Mouse (Mus musculus) embryo, embryonic 11.5 days (tissue): ENCODE measurements around the gene Olfr149.
"Not testable (repeated sequence)": the region's sequence is repeated elsewhere in the genome, so short reads cannot be mapped to it uniquely, and the experiment has no call there.

ENCODE experiments used
- DNase-seq: peaks from one replicate; pipeline ENCODE4 v3.0.0-alpha.2; 2012; ENCODE audit warnings: low read depth, low spot score

The Olfr149 gene

DNA sequence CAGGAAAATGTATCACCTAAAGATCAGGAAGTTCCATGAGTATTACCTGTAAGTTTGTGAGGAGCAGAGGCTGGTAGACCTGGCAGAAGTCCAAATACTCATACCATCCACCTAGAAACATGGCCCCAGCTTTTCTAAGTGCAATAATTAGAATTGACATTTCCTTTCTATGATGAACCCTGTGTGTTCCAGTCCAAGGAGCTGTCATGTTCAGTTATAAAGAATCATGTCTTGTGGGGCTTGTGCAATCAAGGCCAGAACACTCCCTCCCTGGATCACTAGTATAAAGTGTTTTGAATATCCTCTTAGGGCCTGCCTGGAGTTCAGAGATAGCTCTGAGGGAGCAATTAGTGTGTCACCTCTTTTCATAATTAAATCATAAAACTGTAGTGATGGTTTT, at the start of gene Olfr149:
TSS of gene Olfr149 (minus strand) at position 101 of the 400 bp plus-strand sequence.
- no peak for DNase-seq

DNA sequence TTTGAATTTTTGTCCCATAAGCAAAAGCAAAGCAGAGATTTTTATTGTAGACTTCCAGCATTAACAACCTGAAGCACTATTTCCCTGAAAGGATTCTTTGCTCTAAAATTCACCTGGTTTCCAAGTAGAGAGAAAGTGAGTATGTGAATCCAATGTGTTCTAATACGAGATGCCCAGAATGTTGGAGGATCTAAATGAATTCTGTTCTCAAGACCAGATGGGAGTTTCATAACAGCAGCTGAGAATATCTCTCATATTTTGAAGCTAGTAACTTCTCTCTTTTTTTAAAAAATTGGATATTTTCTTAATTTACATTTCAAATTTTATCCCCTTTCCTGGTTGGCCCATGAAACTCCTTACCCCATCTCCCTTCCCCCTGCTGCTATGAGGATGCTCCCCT, 39.5 kb upstream of the Olfr149 start:
- no peak for DNase-seq

DNA sequence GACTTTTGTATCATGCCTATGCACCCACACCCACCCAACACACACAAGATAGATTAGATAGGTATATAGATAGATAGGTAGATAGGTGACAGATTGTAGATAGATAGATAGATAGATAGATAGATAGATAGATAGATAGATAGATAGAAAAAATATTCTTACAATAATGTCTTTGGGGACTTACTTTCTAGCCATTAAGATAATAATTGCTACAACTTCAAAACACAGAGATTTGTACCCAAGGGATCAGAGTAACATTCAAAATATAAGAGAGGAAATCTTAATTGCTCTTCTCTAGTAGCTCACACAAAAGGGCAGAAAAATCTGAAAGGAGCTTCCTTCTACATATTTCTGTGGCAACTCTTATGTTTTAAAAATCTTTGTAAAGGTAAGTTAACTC, 39.0 kb upstream of the Olfr149 start, which contains the start of gene Olfr967:
TSS of gene Olfr967 (plus strand) at position 301 of the 400 bp plus-strand sequence.
- DNase-seq, result no peak

DNA sequence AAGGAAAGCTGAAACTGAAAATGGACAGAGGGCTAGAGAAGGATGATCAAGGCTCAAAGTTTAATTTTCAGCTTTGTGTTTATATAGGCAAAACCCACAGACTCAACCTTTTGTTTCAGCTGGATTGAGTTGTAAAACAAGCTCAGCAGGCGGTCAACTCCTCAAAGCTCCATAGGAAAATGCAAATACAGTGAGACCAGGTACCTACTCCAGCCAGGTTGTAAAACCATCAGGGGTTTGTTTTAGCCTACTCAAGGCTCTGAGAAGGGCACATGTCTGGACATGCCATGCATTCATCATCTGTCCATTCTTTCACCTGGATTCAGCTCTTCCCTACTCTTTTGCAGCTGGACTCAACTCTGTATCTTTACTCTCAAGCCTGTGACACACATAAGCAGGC, 33.8 kb upstream of the Olfr149 start:
- no peak for DNase-seq

GRCm38 (mm10) chr9:39730678-39731077, 23.8 kb upstream of the Olfr149 start, which contains the start of gene Olfr150:
Olfr150 (plus strand) TSS chr9:39730978.
- no peak for DNase-seq

GRCm38 (mm10) chr9:39711053-39711452, 4.1 kb upstream of the Olfr149 start, which contains the start of gene Olfr965:
Olfr965 (plus strand) TSS chr9:39711353.
- no peak for DNase-seq

GRCm38 (mm10) chr9:39708958-39709357, 2.0 kb upstream of the Olfr149 start:
- DNase-seq, result no peak

GRCm38 (mm10) chr9:39701123-39701522, 5.8 kb downstream of the Olfr149 start:
- DNase-seq, result not testable (repeated sequence)

- no peak for DNase-seq
Measured at GRCm38 (mm10) chr9:39679280-39679679, 27.6 kb downstream of the Olfr149 start.

DNA sequence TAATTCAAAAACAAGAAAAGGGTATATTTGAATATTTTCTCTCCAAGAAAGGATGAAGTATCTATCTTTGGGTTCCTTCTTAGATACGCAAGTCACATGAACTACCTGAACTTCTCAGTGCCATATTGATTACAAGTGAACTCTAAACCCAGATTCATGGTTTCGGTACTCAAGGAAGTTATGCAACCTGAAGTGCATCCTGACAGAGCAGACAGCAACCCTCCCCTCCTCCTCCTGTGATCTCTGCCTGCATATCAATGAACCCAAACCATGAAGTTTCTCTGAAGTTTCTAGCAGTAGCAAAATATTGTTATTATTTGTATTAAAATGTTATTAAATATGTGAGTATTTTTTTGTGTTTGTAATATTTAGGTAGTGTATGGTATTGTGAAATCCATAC, 28.4 kb downstream of the Olfr149 start:
- no peak for DNase-seq

DNA sequence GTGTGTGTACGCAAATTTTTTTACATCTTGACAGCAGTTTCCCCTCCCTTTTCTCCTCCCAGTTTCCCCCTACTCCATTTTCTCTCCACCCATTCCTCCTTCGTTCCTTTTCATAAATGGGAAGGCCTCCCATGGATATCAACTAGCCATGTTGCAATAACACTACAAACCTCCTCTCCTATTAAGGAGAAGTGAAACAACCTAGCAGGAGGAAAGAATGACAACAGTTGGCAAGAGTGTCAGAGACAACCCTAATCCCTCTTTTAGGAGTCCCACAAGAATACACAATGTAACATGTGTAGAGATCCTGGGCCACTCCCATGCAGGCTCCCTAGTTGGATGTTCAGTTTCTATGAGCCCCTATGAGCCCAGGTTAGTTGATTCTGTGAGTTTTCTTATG, 32.1 kb downstream of the Olfr149 start:
- DNase-seq, result no peak

DNA sequence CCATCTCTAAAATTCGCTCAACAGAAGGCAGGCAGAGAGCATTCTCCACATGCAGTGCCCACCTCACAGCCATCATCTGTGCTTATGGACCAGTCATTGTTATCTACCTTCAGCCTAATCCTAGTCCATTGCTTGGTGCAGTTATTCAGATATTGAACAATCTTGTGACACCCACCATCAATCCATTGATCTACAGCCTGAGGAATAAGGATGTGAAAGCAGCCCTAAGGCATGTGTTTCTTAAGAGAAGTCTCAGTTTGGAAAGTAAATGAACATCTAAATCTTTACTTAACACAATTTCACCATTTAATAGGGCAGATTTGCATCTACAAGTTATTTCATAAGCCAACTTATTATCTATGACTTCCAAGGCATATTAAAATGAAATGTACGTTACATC, 37.2 kb downstream of the Olfr149 start:
- DNase-seq, result no peak

- DNase-seq, result no peak
Measured at GRCm38 (mm10) chr9:39666905-39667304, 40.0 kb downstream of the Olfr149 start, which contains the start of gene Olfr963. Olfr963 (plus strand) TSS chr9:39667205.

- DNase-seq, result no peak
Measured at GRCm38 (mm10) chr9:39654756-39655396, 52.0 kb downstream of the Olfr149 start.
